Mouse (Mus musculus): ENCODE measurements around the gene Mrps17. TPM values are rescaled to one million over a fixed set of nuclear protein-coding genes. Genes with fewer than 3 reads are reported as not detected.

Mrps17 gene
- total RNA-seq, 1 experiment from 2014 or later: 90.9 TPM

DNA sequence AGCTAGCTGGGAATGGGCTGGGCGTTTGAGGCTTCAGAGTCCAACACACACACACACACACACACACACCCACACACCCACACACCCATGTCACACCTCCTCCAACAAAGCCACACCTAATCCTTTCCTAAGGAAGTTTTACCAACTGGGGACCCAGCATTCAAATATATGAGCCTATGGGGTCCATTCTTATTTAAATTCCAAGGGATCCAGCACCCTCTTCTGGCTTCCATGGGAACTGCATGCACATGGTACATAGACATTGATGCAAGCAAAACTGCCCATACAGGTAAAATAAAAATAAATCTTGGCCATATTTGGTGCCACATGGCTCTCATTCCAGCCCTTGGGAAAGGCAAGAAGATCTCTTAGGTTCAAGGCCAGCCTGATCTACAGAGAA, 25.7 kb downstream of the Mrps17 start:
- peak; percentile 62 for DNase-seq

DNA sequence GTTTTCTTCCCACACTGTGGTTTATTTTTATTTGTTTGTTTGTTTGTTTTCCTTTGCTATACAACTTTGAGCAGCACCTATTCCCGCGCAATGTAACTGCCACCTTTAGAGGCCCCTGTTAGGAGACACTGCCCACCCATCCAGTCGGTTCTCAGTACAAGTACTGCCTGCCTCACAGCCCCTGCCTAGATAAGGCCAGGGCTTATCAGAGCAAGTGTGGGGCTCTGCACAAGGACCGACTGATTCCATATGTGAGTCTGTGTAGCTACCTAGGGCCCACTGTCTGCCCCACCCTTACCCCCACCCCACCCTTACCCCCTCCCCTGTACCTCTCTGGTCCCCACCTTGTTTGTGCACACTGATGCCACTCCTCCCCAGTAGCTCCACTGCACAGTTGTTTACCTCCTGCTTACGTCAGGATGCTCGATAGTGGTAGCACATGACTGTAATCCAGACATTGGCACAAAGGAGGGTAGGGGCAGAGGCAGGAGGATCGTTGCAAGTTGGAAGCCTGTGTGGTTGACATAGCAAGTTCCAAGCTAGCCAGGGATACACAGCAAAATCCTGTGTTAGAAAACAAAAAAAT, 27.7 kb downstream of the Mrps17 start:
- DNase-seq: no peak

DNA sequence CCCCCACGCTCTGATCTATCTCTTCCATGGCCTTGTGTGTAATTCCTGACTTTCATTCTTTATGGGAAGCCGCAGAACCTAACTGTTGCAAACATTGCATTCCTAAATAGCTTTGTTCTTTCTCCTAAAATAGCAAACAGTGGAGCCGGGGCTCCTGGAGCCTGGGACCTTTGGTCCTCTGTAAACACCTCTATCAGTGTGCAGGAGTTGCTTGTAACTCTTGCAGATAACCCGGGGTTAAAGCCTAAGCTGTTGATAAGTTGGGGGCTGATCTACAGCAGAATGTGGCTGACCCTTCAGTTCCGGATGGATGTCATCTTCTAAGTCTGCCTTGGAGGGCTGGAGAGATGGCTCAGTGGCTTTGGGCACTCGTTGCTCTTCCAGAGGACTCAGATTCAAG, 28.8 kb downstream of the Mrps17 start:
- DNase-seq: no peak

DNA sequence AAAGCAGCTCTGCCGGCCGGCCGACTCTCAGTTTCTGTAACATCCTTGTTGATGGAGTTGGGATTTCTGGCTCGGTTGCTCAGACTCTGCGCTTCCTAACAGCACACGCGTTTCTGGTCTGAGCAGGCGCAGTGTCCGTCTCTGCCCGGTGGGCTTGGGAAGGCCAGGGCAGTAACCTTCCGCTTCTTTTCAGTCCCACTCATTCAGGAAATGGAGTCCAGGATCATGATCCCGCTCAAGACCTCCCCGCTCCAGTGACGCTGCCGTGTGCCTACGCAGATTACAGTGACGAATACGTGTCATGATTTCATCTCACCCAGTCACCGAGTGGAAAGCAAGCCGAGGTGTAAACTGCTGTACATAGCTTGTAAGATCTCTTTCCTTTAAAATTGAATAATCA, 41.6 kb downstream of the Mrps17 start:
- no peak for DNase-seq

DNA sequence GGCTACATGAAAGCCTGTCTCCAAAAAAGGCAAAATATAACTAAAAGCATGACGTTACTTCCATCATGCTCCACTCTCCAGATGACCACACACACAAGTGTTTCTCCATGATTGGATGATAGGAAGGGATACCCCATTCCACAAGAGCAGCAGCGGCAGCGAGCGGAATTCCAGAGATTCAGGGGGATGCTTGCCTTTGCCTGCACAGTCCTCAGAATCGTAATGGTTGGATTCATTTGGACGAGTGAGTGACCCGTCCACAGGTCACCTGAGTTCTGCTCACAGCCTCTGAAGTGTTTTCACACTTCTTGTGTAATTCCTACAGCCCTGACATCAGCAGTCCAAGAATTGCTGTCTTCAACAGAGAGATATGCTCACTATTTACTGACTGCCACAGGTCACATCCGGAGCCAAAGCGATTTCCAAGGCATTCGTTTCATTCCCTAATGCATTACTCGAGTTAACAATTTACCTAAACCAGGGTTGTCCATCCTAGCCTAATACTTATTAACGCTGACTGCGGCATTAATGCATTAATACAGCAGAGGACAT, 44.7 kb downstream of the Mrps17 start:
- no peak for DNase-seq

DNA sequence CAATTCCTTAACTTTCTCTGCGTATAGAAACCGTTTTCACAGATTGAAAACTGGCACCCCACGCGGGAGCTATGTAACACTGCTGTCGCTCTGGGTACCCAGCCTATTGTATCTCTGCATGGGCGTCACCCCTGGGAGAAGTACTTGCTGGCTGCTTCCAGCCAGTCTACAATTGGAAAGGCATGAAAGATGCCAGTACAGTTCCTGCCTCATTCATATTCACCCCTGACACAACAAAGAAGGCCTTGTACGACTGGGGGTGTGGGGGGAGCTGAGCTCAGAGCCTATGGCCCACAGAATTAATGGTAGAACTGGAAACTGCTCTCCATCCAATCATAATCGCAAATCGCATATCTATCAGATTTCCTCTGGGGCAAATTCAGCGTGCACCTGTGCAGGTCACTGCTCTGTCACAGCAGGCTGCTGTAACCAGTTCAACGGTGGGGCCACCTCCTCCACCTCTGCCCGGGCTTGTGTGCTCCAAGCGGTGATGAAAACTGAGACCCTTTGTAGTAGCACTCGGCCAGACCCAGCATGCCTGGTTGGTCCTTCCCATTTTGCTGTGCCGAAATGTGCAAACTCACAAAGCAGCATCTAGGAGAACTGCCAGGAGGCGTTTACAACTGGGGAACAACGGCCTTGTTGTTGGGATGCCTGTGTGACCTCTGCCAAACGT, 46.7 kb downstream of the Mrps17 start:
- no peak for DNase-seq

DNA sequence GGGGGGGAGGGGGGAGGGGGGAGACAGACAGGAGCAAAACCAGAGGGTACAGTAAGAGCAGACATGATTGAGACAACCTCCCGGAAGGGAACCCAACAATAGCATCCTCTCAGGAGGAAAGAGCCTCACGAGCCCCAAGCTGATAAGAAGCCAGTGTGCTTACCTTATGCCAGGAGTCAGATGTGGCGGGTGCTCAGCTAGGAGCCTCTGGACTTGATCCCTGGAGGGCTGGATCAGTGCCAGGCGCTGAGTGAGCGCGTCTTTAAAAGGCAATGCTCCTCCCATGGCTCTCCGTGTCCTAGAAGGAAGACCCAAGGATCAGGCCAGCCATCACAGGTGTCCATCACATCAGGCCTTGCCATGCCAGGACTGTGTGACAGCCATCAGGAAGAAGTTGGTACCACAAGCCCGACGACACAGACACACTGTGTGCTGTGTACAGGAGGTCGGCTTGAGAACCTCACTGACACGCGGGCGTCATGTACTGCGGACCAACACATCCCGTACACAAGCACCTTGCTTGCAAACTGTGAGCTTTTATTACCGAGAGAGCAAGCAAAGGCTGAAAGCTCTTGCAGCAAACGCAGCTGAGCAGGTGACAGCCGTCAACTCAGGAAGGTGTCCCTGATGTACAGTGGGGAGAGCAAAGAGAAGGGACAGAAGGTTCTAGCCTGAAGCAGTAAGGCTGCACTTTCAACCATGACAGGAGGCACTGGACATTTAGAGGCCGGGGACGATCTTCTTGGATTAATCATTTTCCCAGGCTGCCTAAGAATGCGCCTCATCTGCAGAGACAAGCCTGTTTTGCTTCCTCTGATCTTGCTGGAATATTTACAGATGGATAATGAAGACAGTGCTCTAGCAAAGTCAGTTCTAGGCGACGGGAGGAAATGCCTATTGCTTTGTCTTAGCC, 55.4 kb downstream of the Mrps17 start:
- DNase-seq: peak; percentile 18

Other genes with a start within 250 kb of the Mrps17 start
- gene Sfswap, start 214.3 kb upstream of the Mrps17 start, total RNA-seq (2021): 57.9 and 65.5 TPM in 2 replicates
- 1.2 and 1.7 TPM in 2 replicates for gene Mmp17, start 131.3 kb upstream of the Mrps17 start, total RNA-seq (2021)
- 2.9 and 3.2 TPM in 2 replicates for gene Zfp11, start 45.4 kb upstream of the Mrps17 start, total RNA-seq (2021)
- gene Sept14, start 7.0 kb upstream of the Mrps17 start, total RNA-seq (2021): not detected in 2 replicates
- 116 and 119 TPM in 2 replicates for gene Nipsnap2, start 9.6 kb downstream of the Mrps17 start, total RNA-seq (2021)
- gene Psph, start 72.0 kb downstream of the Mrps17 start, total RNA-seq (2021): 25.3 and 26.7 TPM in 2 replicates
- 39.5 and 44.8 TPM in 2 replicates for gene Sumf2, start 131.5 kb downstream of the Mrps17 start, total RNA-seq (2021)
- gene Chchd2, start 172.0 kb downstream of the Mrps17 start, total RNA-seq (2021): 932 and 939 TPM in 2 replicates
- gene Zbed5, start 180.2 kb downstream of the Mrps17 start, total RNA-seq (2021): 1.6 and 1.7 TPM in 2 replicates
- gene Phkg1, start 183.1 kb downstream of the Mrps17 start, total RNA-seq (2021): 1.2 and 1.7 TPM in 2 replicates
- 4.3 and 5.9 TPM in 2 replicates for gene Nupr1l, start 193.0 kb downstream of the Mrps17 start, total RNA-seq (2021)
- gene Vkorc1l1, start 226.5 kb downstream of the Mrps17 start, total RNA-seq (2021): 30.1 and 31.2 TPM in 2 replicates

Data from adrenal gland, postnatal 14 days (tissue).